Mouse (Mus musculus): ENCODE results near the gene Capn1. TPM values are rescaled to one million over a fixed set of nuclear protein-coding genes. Genes with fewer than 3 reads are reported as not detected.
"Not testable (repeated sequence)": the region's sequence is repeated elsewhere in the genome, so short reads cannot be mapped to it uniquely, and the experiment has no call there.

Capn1 gene
- total RNA-seq (2021), result 10 to 100 TPM; 82.6 to 95.2 TPM
- long read RNA-seq, experiment 1, partial matches to known transcripts, result 14 of 31 reads
- long read RNA-seq, experiment 1, other reads (novel, unspliced or antisense), result 17 of 31 reads
- long read RNA-seq, experiment 2, partial matches to known transcripts, result 5 of 32 reads
- long read RNA-seq, experiment 2, other reads (novel, unspliced or antisense), result 27 of 32 reads

DNA sequence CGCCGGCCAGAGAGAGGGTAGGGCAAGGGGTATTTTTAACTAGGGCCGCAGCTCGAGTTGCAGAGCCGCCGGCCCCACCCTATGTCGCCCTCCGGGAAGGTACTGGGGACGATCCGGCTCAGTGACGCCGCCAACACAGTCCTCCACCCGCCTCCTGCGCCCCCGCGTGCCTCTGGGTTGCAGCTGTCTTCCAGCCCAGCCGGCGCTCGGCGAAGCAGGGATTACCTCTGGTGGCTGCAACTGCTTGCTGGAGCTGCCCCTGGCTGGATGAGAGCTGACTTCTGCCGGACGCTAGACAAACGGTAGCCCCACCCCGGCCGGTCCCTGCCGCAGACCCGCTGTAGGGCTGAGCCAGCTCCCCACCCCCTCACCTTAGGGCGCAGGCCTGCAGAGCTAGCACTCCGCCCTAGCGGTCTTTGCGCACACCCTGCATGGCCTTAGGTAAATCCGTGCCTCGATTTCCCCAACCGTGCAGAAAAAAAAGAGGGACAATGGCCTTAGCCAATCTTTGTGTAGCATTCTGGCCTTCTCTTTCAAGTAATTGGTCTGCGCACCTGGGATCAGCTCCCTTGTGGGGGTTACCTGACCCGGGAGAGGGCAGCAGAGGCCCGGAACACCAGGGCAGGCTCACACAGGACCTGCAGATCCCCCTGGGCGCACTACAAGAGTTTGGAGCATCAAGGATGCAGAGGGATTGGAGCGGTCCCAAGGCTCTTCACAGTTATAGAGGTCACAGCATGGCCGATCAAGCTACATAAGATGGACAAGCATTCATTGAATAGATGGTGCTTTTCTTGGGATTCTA, at the start of gene Capn1:
Gene Capn1, minus strand, starts transcription at position 387 of the 805 bp plus-strand sequence.
- peak; percentile 76 to 80 for DNase-seq
- intact Hi-C loops (cut with DNase I), result loop anchor here (5.0 kb wide), 1 partner anchor 93 kb away; the partner anchor contains the start of gene Cdc42ep2

DNA sequence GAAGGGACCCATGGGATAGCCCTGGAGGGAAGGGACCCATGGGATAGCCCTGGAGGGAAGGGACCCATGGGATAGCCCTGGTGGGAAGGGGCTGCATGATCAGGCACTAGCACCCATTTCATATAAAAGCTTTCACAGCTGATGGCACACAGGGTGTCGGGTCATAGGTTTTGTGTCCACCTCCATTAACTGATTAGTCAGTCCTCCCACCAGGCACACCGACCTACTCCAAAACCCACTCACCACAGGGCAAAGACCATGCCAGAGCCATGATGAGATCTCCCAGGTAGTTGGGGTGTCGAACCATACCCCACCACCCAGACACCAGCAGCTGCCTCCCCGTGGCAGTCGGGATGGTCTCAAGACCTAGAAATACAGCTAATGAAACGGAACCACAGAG, 47.4 kb upstream of the Capn1 start:
- no peak for DNase-seq
- intact Hi-C loops (cut with DNase I), result no loop called here

DNA sequence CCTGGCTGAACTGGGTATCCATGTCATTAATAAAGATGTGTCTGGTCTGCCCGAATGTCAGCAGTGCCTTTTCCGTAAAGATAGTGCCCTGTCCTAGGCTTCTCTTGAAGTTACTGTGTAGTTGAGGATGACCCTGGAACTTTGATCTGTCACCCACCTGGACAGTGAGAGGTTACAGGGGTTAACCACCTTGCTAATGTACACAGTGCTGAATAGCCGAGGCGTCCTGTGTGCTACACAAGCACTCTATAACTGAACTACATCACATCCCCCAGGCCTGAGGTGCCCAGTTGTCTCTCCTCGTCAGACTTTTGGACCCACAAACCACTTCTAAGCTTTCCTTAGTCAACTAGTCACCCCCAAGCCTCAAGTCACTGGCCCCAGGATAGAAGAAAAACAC, 46.7 kb upstream of the Capn1 start:
- no peak for DNase-seq
- intact Hi-C loops (cut with DNase I), result no loop called here

DNA sequence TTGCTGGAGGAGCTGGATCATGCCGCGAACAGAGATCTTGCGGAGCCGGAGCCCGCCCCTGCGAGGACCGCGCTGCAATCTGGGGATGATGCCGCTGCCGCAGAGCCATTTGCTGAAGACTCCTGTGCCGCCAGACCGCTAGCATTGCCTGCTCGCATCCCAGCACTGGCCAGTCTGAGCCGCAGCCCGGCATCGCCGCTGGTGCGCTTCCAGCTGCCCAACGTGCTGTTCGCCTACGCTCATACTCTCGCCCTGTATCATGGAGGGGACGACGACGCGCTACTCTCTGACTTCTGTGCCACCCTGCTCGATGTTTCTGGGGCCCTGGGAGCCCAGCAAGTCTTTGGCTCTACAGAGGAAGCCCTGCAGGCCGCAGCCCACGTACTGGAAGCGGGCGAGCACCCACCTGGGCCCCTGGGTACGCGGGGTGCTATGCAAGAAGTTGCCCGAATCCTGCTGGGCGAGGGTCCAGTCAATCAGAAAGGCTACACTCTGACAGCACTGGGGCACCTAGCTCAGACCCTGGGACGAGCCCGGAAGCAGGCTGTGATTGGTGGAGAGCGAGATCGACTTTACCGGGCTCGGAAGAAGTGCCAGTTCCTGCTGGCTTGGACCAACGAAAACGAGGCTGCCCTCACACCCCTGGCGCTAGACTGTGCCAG, 46.1 kb upstream of the Capn1 start:
- DNase-seq, result no peak
- intact Hi-C loops (cut with DNase I), result no loop called here

DNA sequence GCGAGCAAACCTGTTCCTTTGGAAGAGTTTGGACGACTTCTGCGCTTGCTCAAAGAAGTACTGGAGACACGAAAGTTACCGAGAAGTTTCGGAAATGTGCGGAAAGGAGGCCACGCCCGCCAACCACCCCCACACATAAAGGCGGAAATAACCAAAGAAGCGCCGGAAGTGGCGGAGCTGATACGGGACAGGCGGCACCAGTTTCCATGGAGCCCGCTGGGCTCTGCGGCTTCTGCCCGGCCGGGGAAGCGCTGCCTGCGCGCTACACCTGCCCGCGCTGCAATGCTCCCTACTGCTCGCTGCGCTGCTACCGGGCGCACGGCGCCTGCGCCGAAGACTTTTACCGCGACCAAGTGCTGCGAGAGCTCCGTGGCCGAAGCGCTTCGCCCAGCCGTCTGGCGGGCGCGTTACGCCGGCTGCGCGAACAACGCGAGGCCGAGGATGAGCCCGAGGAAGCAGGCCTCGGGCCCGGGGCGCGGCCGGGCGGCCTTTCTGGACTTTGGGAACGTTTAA, 45.4 kb upstream of the Capn1 start, which contains the start of gene Znhit2:
Gene Znhit2, plus strand, starts transcription at position 172 of the 513 bp plus-strand sequence.
- intact Hi-C loops (cut with DNase I), result no loop called here
- peak; percentile 88 to 90 for DNase-seq

DNA sequence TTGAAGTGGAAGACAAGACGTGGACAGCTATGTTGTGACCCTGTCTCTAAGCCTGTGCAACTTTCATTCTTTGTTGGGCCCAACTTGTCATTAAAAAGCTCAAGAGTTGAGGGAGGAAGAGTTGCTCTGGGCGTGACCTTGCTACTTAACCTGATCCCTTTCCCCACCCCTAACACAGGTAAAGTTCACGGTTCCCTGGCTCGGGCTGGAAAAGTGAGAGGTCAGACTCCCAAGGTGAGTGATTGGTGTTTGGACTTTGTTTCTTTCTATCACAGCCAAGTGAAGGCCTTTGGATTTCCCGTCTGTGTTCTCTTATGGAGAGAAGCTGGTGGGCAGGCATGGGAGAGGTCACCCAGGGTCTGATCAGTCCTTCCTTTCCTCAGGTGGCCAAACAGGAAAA, 43.3 kb upstream of the Capn1 start:
- intact Hi-C loops (cut with DNase I), result loop anchor here (1.0 kb wide), 1 partner anchor 25 kb away; the partner anchor contains the start of genes Cdca5 and Zfpl1
- DNase-seq, result no peak

DNA sequence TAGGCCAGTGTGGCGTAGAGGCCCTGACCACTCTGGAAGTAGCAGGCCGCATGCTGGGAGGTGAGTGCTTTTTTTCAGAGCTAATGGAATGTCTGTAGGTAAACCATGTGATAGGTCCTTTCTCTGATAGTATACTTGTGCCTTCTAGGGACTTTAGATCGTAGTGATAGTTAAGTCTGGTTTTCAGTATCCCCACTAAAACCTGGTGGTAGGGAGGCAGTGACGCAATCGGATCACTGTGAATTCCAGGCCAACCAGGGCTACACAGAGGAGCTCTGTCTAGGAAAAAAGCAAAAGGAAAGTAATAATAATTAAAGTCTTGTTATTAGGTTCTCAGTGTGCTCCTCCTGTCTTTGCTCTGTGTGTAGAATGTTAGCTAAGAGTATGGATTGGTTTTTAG, 42.8 kb upstream of the Capn1 start:
- intact Hi-C loops (cut with DNase I), result no loop called here
- no peak for DNase-seq

DNA sequence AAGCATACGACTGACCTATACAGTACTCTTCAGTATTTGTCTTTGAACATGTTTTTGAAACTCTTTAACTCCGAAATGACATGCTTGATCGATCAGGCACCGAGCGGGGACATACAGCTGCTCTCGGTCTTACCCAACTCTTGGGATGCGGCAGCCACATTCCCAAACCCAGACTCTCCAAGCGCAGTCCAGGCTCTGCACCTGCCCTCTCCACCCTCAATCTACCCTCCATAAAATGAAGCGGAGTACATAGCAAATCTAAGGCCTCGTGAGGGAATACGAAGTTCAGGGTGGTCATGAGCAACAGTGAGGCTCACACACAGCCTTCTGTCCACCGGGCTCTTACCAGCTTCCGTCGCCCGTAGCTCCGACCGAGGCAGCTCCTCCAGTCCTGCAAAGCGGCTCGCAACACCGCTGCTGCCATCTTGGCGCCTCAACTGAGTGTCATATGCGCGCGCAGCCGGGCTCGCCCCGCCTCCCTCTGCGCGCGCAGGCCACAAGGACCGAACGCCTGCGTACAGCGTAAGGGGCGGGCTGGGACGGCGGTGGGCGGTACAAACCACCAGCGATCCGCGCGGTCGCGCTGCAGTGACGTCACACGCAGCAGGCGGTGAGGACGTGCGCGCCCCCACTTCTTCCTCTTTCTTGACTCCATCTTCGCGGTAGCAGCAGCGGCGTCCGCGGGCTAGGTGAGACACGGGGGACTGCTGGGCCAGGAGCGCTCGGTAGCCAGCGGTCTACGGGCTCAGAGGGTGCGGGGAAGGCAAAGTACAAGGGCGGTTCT, 41.8 kb upstream of the Capn1 start, which contains the start of the genes Mrpl49 and Fau:
Gene Mrpl49, minus strand, starts transcription at position 473 of the 784 bp plus-strand sequence.
Gene Fau, plus strand, starts transcription at position 532 of the 784 bp plus-strand sequence.
- intact Hi-C loops (cut with DNase I), result no loop called here
- DNase-seq, result peak; percentile 98

DNA sequence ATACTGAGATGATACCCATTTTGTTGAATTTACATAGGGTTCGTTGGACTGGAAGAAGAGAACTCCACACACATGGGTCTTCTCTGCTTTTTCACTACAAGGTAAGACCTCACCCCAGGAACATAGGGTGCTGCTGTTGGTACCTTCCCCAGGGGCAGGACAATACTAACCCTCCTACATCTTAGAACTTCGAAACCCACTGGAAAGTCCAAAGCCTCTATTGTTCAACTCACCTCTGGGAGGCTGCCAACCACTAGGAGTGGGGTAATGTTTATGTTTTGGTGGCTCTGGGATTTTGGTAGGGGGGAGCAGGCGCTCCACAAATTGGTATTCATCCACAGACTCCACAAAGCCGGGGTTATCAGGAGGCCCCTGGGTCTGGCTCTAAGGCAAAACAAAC, 41.0 kb upstream of the Capn1 start:
- intact Hi-C loops (cut with DNase I), result no loop called here
- DNase-seq, result no peak

DNA sequence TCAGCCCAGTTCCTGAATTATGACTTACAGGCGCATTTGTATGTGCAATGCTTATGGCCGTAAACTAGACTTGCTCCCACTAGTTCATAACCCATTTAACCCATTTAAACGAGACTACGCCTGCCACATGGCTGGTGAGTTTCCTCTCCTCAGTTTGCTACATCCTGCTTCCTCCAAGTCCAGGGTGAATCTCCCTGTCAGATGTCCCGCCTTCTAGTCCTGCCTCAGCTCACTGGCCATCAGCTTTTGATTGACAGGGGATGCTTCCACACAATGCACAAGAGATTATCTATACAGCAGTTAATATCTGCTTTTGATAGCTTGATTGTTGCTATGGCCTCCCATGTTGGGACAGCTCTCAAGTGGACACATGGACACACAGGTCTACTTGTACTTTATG, 38.6 kb upstream of the Capn1 start:
- intact Hi-C loops (cut with DNase I), result no loop called here
- DNase-seq, result no peak

DNA sequence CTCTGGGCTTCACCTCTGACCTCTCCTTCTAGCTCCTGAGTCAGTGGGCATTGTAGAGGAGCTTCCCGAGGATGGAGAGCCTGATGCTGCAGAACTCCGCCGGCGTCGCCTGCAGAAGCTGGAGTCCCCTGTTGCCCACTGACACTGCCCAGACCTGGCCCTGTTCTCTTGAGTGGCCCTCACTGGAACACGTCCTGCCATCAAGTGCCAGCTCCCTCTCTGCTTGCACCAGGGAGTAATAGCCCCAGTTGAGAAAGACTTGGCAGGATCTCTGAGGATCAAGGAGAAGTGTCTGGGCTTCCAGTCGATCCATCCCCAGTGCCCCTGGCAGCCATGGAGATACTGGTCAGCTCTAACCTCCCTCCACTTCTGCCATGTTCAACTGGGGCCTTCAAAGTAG, 36.8 kb upstream of the Capn1 start:
- intact Hi-C loops (cut with DNase I), result no loop called here
- DNase-seq, result no peak

DNA sequence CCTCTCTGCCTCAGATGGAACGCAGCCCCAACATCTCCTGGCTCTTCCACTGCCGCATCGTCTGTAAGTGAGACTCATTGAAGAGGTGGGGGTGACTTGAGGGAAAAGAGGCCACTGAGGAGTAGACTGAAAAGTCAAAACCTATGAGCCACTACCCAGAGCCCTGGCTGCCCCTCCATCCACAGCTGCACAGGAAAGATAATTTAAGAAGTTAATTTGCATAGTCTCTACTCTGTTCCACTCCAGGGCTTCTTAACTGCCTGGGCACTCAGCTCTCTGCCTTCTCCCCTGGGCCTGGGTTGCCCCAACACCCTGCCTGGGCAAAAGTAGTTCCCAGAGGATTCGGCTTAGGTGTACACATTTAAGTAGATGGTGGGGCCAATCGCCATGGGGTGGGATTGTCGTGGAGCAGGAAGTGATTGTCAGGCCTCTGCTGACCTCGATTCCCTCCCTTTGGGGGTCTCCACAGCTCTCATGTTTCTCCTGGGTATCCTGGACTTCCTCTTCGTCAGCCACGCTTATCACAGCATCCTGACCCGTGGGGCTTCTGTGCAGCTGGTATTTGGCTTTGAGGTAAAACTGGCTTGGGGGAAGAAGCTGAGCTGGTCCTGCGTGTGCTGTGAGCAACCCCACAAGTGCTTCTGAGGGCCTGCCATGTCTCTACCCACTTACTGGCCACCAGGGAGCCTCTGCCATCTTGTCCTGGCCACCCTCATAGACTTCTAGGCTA, 33.1 kb upstream of the Capn1 start:
- intact Hi-C loops (cut with DNase I), result no loop called here
- DNase-seq, result no peak

DNA sequence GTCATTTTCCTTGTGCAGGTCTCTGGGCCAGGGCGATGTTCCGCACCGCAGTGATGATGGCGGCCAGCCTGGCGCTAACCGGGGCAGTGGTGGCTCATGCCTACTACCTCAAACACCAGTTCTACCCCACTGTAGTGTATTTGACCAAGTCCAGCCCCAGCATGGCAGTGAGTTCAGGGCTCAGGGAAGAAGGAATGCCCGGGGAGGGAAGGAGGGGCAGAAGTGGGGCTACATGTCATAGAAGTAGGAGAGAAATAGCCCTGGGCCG, 32.1 kb upstream of the Capn1 start:
- DNase-seq, result no peak
- intact Hi-C loops (cut with DNase I), result no loop called here

DNA sequence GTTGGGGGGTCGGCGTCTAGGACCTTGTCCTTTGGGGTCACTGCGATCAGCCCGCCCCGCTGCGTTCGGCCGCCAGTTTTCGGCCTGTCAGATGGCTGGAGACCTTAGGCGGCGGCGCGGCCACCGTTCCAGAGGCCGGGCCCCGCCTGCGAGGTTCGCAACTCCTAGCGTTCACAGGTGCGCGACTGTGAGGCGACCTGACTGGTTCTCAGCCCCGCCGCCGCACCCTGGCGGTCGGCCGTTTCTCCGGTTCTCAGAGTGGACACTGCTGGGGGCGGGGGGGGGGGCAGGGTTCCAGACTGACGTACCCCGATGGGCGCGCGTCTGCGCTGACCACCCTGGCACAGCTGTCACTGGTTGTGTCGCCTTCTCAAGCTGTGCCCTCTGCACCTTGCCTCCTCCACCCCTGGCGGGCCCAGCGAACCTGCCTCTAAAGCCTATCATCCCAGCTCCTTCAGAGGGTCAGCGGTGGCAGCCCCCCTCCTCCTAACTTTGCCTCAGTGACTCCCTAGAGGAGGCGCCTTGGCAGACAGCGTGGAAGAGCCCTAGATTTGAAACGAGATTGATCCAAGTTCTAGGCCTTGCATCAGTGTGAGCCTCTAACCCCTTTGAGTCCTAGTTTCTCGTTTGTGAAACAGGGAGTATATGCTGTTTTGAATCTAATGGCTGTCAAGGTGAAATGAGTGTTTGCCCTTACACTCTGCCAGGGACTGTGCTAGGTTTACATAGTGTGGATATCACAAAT, 31.6 kb upstream of the Capn1 start:
- intact Hi-C loops (cut with DNase I), result no loop called here
- no peak for DNase-seq

DNA sequence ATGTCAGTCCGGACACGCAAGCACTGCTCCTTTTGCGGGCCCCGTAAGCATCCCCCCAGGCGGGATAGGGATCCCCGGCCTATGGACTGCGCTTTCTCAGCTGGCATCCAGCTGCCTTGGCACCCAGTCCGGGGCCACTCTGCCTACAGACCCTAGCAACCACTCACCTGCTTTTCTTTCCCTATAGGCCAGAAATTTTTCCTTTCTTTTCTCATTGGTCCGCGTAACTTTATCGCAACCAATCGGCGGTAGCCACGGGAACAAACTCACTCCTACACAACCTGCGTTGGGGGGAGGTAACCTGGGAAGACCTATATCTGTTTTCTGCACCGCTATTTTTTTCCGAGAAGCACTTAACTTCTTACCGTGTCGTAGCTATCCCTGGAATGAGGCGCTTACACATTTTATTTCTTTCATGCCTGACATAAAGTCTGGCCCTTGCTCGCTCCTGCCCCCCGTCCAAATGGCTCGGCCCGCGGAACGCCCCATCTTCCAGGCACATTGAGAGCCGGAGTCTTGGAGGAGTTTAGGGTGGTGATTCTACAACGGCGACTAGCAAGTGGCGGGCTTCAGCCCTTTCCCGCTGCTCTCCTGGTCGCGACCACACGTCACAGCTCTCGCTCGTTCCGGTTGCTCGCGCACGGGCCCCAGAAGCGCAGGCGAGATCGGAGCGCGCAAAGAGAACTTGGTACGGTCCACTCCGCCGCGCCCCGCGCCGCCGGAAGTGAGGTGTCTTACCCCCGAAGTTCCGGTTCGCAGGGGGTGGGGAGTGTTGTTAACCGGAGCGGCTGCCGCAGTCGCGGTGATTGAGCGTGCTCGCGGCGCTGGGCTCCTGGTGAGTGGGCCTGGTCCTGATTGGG, 30.8 kb upstream of the Capn1 start, which contains the start of gene Syvn1:
Gene Syvn1, plus strand, starts transcription at position 283 of the 860 bp plus-strand sequence.
- DNase-seq, result peak; percentile 82 to 85
- intact Hi-C loops (cut with DNase I), result no loop called here

DNA sequence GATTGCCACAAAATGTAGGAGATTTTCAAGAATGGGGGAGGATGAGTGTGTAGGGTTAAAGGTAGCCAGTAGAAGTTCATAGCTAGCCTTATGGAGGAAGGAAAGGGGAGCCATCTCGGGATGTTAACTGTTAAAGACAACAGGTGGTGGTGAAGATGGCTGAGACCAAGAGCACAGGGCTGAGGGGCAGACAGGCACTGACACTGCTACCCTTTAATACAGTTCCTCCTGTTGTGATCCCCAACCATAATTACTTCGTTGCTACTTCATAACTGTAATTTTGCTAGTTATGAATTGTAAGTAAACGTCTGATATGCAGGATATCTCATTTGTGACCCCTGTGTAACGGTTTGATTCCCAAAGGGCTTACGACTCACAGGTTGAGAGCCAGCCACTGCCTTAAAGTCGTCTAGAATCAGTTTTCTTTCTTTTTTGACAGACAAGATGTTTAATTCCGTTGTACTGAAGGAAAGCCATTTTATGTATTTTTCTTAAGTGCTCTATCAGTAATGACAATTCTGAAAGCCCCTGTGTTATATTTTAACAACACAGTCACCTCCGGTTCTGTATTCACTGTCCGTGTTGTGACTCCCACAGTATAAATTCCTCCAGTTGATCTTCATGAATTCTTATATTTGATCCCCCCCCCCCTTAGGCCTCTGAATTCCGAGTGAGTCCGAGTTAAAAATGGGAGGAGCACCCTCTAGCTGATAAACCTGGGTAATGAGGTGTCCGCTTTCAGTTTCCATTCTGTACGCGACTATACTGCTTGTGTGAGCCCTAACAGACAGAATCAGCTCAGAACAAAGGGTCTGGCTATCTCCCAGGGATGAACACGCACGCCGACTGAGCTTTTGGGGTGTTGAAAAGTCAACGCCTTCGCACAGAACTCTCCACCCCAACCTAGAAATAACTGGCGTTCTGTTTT, 29.9 kb upstream of the Capn1 start:
- intact Hi-C loops (cut with DNase I), result no loop called here

DNA sequence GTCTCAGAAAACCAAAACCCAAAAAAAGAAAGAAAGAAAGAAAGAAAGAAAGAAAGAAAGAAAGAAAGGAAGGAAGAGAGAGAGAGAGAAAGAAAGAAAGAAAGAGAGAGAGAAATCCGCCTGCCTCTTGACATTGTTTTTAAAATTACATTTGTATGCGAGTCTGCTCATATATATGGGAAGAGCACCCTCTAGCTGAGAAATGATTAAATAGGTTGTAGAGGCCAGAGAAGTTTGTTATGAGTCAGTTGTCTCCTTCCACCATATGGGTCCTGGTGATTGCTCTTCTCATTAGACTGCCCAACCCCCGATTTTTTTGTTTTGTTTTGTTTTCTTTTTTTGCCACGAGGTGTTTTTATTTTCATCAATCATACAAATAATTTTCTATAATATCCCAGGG, 28.4 kb upstream of the Capn1 start:
- DNase-seq; intact Hi-C loops (cut with DNase I): not testable (repeated sequence)

More for the DNA sequence above, 29.9 kb upstream of the Capn1 start:
- DNase-seq, result no peak

Data from gastrocnemius, postnatal 36 days (tissue).